Mouse (Mus musculus) forebrain, embryonic 16.5 days (tissue): Measurements from ENCODE around the gene Lhfpl2. TPM values are rescaled to one million over a fixed set of nuclear protein-coding genes. Genes with fewer than 3 reads are reported as not detected.

Experiments
- ATAC-seq: fragments of 200-750 bp; cut with Nextera tagmentation; 2 replicates; pipeline ENCODE4 v1.8.0; 2017; ENCODE audit warnings: mild to moderate bottlenecking, moderate library complexity
- H3K27ac ChIP-seq: fragments of 300-500 bp; sonication (generic); 2 replicates; pipeline ENCODE4 v1.5.1; 2014; ENCODE audit warnings: low read length, control low read depth
- H3K27me3 ChIP-seq: fragments of 300-500 bp; sonication (generic); replicated peaks from 2 replicates; pipeline ENCODE4 v1.6.1; 2014; ENCODE audit warnings: low read length; ENCODE audit not compliant: control insufficient read depth, insufficient read depth
- H3K36me3 ChIP-seq: fragments of 300-500 bp; sonication (generic); 2 replicates; pipeline ENCODE4 v1.6.1; 2014; ENCODE audit not compliant: control insufficient read depth, insufficient read depth
- H3K4me1 ChIP-seq: fragments of 300-500 bp; sonication (generic); replicated peaks from 2 replicates; pipeline ENCODE4 v1.6.1; 2014; ENCODE audit warnings: low read length; ENCODE audit not compliant: control insufficient read depth, insufficient read depth
- H3K4me2 ChIP-seq: fragments of 300-500 bp; sonication (generic); 2 replicates; pipeline ENCODE4 v1.6.1; 2014; ENCODE audit warnings: mild to moderate bottlenecking, low read length, control low read depth
- H3K4me3 ChIP-seq: fragments of 300-500 bp; sonication (generic); replicated peaks from 2 replicates; pipeline ENCODE4 v1.5.1; 2014; ENCODE audit warnings: mild to moderate bottlenecking, low read length, control low read depth
- H3K9ac ChIP-seq: fragments of 300-500 bp; sonication (generic); replicated peaks from 2 replicates; pipeline ENCODE4 v1.6.1; 2014; ENCODE audit warnings: low read depth, low read length, control low read depth
- H3K9me3 ChIP-seq: fragments of 300-500 bp; sonication (generic); 2 replicates; pipeline ENCODE4 v1.6.1; 2016; ENCODE audit warnings: low read length; ENCODE audit not compliant: control insufficient read depth
- WGBS: fragments of 180-500 bp; shearing (Covaris S2); extraction: QIAGEN DNeasy Blood & Tissue Kit; methylation state at CpG from one replicate; pipeline ENCODE4 v1.1.7; 2014; 5-methylcytosine and 5-hydroxymethylcytosine counted together
- polyA plus RNA-seq: library from polyadenylated mRNA; unstranded; fragments of >200 nt; fragmentation: Nextera tagmentation; extraction: Ambion mirVana; gene quantifications from 2 replicates; pipeline ENCODE4 v1.2.1, GENCODE M21; 2015

Lhfpl2 gene
- polyA plus RNA-seq, 1 experiment from 2014 or later, result 15.0 TPM

DNA sequence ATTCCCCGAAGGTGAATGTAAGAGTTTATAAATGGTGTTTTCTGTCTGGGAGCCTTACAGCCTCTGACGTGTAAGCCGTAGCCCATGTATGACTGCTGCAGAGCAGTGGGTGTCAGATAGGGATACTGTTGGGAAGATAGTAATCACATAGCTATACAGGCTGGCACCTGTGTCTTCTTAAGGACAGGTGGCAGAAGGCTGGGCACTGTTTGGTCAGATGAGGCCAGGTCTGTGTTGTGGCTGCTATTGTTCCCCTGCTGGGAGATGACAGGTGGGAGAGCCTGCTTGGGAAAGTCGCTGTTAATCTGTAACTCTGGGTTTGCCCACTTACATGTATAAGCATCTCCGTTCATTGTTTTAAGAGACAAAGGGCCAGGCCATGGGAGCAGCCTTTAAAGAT is 16.1 kb downstream of the Lhfpl2 start:
- Histone ChIP-seq H3K4me3 (no peak overlapping the region), H3K9me3 (0 out of 2 replicates have a peak, but pooled peaks cover 4% of the 10 kb centered on the region), H3K36me3 (no peaks in the 10 kb centered on the region), H3K27ac (no peak overlapping the region), H3K4me2 (no peak overlapping the region), H3K9ac (no peak overlapping the region), H3K4me1 (0 out of 2 replicates have a peak, but pooled peaks cover 2% of the 10 kb centered on the region), H3K27me3 (no peaks in the 10 kb centered on the region)
- 68% methylated on average over 5 of the region's 5 CpGs for WGBS
- no peak for ATAC-seq

DNA sequence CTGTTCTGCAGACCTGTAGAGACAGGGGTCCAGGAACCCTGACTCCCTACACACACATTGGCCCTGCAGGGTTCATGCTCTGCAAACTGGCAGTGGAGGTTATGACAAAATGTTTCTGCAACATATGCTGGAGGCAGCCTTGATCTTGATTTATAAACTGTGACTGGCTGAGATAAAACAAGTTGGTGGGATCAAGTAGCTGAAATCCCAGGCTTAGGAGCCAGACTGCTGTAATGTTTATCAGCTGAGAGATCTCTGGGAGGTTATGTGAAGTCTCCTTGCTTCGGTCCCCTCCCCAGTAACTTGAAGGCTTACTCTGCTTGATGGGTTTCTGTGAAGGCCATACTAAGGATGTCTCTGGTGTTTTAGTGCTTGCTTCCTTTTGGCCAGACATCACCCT is 17.6 kb downstream of the Lhfpl2 start:
- 0 out of 2 replicates have a peak, but pooled peaks cover 2% of the 10 kb centered on the region for H3K4me1 ChIP-seq
- WGBS, result 89% methylated on average over 1 of the region's 1 CpGs
- ATAC-seq, result no peak
- no peak overlapping the region for H3K9ac ChIP-seq
- no peaks in the 10 kb centered on the region for H3K27me3 ChIP-seq
- H3K9me3 ChIP-seq, result 0 out of 2 replicates have a peak, but pooled peaks cover 4% of the 10 kb centered on the region
- no peak overlapping the region for H3K4me2 ChIP-seq
- no peaks in the 10 kb centered on the region for H3K36me3 ChIP-seq
- no peak overlapping the region for H3K27ac ChIP-seq
- no peak overlapping the region for H3K4me3 ChIP-seq

DNA sequence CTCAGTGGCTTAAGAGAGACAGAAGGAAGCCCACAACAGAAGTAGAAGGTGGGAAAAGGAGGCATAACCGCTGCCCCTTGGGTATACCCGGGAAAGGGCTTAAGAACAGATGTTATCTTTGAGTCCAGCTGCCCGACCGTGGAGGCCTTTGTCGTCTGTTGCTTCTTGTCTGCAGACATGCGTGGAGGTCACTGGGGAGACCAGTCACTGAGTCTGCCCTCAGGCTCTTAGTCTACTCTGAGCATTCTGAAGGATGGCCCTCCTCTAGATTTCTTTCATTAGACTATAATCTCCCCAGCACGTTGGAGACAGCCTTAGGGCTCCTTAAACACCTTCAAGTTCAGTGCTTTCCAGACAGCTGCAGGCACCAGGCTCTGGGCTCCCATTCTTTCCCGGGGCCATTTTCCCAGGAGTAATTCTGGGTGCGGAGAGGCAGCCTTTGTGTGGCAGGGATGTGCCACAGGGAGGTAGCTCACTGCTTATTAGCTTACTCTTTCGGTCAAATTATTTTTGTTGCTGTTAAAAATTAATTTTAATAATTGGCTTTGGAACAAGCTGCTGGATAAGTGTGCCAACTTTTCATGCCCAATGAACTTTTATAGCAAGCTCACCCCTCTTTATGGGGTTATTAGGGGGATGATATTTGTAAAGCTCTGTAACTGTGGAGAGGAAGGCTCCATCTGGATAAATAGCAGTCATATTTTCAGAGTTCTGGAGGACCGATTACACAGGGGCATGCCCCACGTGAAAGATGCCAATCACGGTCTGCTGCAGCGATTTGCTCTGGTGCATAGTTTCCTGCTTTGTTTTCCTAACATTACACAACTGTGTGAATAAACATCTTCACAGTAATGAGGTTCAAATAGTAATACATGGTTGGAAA is 19.8 kb downstream of the Lhfpl2 start:
- Histone ChIP-seq H3K27me3 (no peaks in the 10 kb centered on the region), H3K4me1 (0 out of 2 replicates have a peak, but pooled peaks cover 2% of the 10 kb centered on the region), H3K4me3 (no peak overlapping the region), H3K9me3 (no peaks in the 10 kb centered on the region), H3K4me2 (no peak overlapping the region), H3K9ac (no peak overlapping the region), H3K36me3 (no peaks in the 10 kb centered on the region), H3K27ac (no peak overlapping the region)
- 50% methylated on average over 14 of the region's 14 CpGs for WGBS
- ATAC-seq, result no peak

DNA sequence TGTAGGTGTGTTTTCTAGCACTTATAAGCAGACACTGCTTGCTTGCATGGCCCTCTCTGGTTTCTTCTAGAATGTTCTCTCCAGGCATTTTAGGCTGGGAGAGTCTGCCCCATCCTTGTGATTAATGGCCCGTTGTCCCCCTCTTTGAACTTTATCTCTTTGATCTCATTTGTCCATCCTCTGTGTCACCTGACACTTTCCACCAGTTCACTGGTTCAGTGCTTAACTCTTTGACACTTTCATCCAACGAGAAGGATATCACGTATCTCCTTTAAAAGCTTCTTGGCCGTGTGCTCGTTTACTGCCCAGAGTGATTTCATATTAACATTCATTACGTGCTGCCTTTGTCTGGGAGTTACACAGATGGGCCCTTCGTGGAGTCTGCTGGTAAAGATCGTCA is 25.6 kb downstream of the Lhfpl2 start:
- Histone ChIP-seq H3K4me1 (no peaks in the 10 kb centered on the region), H3K27ac (no peak overlapping the region), H3K9me3 (0 out of 2 replicates have a peak, but pooled peaks cover 4% of the 10 kb centered on the region), H3K4me3 (no peak overlapping the region), H3K36me3 (no peaks in the 10 kb centered on the region), H3K4me2 (no peak overlapping the region), H3K27me3 (no peaks in the 10 kb centered on the region), H3K9ac (no peak overlapping the region)
- WGBS, result 37% methylated on average over 8 of the region's 8 CpGs
- ATAC-seq, result no peak

DNA sequence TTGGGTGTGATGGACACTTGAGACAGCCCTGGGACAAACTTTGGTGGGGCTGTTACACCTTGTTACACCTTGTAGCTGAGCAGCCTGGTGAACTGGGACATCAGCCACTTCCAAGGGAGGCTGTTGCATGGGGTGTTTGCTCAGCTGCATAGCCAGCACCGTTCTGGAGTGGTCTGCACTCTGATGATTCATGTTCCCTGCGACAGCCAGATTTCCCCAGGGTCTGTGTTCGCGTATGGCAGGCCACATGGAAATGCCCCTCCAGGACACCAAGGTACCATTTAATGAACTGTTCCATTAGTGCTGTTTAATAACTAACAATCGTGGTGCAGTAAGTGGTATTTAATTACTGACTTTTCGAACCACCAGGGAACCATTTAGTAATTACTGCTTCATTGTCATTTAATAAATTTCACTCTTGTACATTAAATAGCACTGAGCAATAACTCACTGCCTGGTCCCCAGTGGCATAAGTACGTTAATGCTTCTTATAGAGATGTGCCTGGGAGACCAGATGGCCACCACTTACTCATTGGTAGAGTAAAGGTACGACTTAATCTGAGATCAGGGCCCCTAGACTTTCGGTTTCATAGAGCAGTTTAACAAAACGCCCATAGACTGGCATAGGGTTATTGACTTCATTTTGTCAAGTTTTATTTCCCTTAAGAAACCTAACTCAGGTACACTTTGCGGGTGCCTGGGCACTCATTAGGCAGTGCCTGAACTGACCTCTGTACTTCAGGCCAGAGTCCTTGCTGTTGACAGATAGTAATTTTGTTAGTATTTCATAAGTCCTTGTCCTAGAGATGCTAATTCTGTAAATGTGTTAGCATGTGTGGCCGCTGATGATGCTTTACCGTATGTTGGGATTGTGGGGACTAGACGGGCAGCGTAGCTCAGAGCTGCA is 26.9 kb downstream of the Lhfpl2 start:
- no peaks in the 10 kb centered on the region for H3K36me3 ChIP-seq
- no peak for ATAC-seq
- no peak overlapping the region for H3K27ac ChIP-seq
- H3K9ac ChIP-seq, result no peak overlapping the region
- H3K4me2 ChIP-seq, result no peak overlapping the region
- no peaks in the 10 kb centered on the region for H3K4me1 ChIP-seq
- WGBS, result 83% methylated on average over 15 of the region's 15 CpGs
- 0 out of 2 replicates have a peak, but pooled peaks cover 4% of the 10 kb centered on the region for H3K9me3 ChIP-seq
- no peak overlapping the region for H3K4me3 ChIP-seq
- no peaks in the 10 kb centered on the region for H3K27me3 ChIP-seq

DNA sequence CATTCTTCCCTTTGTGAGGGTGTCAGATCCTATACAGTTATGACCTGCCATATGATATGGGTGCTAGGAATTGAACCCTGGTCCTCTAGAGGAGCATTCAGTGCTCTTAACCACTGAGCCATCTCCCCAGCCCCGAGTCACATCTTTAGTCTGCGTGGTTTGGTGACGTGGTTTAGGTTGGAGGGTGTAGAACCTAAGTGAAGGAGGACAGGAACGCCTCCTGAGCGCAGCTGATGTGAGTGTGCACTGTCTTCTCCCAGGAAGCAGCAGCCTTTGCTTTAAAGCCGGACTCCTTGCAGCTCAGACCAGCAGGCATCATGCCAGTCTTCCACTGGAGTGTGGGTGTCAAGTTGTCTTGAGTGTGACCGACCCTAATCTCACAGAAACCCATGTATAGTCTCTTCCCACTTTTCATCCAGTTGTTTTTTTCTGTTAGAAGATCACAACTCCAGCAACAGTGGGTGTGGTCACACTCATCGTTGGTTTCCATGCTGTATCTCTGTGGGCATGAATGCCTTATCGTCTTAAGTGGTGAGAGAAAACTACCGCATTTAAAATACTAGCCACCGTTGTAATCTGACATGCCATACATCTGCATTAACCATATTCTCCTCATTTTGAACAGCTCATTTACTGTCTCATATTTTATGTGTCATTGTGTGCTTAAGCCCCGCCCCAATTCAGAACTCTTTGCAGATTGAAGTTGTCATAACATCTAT is 28.7 kb downstream of the Lhfpl2 start:
- H3K4me3 ChIP-seq, result no peak overlapping the region
- no peaks in the 10 kb centered on the region for H3K4me1 ChIP-seq
- 91% methylated on average over 12 of the region's 12 CpGs for WGBS
- H3K9me3 ChIP-seq, result 0 out of 2 replicates have a peak, but pooled peaks cover 4% of the 10 kb centered on the region
- no peak overlapping the region for H3K4me2 ChIP-seq
- no peak overlapping the region for H3K27ac ChIP-seq
- no peak overlapping the region for H3K9ac ChIP-seq
- ATAC-seq, result no peak
- no peaks in the 10 kb centered on the region for H3K27me3 ChIP-seq
- no peaks in the 10 kb centered on the region for H3K36me3 ChIP-seq

DNA sequence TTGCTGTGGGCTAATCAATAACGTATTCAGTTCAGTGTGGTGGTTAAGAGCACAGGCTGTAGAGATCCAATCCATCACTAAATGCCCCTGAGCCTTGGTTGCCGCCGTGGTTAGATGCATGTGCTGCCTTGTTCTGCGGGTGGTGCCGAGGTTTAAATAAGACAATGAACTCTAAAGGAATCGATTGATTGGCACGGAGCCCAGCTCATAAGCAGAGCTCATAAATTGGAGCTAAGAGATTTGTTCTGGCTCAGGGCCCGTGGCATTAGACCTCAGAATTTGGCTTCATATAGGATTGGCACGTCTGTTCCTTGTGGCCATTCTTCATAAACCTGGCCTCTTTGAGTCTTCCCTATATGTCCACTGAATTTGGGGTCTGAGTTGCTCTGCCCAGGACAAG is 29.5 kb downstream of the Lhfpl2 start:
- H3K4me1 ChIP-seq, result no peaks in the 10 kb centered on the region
- no peak overlapping the region for H3K4me3 ChIP-seq
- no peak for ATAC-seq
- WGBS, result 49% methylated on average over 9 of the region's 9 CpGs
- no peak overlapping the region for H3K9ac ChIP-seq
- H3K9me3 ChIP-seq, result 0 out of 2 replicates have a peak, but pooled peaks cover 4% of the 10 kb centered on the region
- no peak overlapping the region for H3K27ac ChIP-seq
- no peaks in the 10 kb centered on the region for H3K27me3 ChIP-seq
- H3K36me3 ChIP-seq, result no peaks in the 10 kb centered on the region
- no peak overlapping the region for H3K4me2 ChIP-seq

DNA sequence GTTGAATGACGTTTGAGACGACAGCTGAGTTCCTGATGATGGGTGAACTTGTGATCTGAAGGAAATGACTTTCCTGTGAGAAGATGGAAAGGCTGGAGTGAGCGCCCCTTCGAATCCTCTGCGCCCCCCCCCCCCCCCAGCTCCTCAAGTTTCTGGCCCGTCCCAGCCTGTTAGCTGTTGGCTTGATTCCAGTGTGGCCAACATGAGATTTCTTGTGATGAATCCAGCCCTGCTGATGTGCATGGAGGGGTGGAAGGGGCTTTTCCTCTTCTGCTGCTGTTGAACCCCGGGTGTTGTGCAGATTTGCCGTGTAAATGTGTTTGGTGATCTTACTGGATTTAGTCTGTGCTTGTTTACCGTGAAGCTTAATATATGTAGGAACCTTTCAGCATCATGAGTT is 31.2 kb downstream of the Lhfpl2 start:
- no peak overlapping the region for H3K27ac ChIP-seq
- WGBS, result 92% methylated on average over 9 of the region's 9 CpGs
- H3K27me3 ChIP-seq, result no peaks in the 10 kb centered on the region
- no peak overlapping the region for H3K9ac ChIP-seq
- no peaks in the 10 kb centered on the region for H3K4me1 ChIP-seq
- no peak overlapping the region for H3K4me3 ChIP-seq
- no peak overlapping the region for H3K4me2 ChIP-seq
- no peak for ATAC-seq
- no peaks in the 10 kb centered on the region for H3K36me3 ChIP-seq
- H3K9me3 ChIP-seq, result 0 out of 2 replicates have a peak, but pooled peaks cover 4% of the 10 kb centered on the region
